Mouse (Mus musculus): ENCODE data around the gene Tex22. TPM values are rescaled to one million over a fixed set of nuclear protein-coding genes. Genes with fewer than 3 reads are reported as not detected.

Tex22 gene
- polyA plus RNA-seq (2014; fragmentation: Nextera tagmentation; extraction: Ambion mirVana), result 0.43 TPM in 1 of 2 replicates, not detected in the other

DNA sequence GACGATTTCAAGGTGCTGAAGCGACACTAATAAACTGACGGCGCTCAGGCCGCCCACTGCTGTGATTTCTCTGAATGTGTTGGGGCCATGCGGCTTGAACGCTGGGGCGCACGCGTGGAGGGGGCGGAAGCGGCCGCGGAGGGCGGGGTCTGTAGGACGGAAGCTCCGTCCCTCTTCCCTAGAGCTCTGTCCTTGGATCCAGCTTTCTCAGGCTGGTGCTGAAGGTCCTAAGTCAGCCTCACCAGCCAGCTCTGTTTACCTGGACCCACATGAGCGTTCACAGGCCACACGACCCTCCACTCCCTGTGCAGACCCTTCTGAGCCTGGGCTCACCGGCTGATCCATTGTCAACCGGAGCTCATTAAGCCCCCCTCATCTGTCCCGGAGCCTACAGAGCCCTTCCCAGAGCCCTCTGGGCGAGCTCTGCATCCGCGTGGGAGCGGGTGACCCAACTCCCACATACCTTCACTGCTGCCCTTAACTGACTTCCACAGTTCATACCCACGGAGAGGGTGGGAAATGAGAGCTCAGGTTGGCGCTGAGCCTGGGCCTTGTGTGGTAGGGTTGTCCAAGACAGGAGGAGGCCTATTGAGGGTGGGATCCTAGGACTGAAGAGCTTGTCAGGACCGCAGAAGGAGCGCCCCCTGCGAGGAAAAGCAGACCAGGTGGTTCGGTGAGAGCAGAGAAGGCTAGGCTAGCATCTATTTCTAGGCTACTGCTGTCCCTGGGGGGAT lies at the start of gene Tex22:
Gene Tex22 (plus strand): TSS at position 174 of the 734 bp plus-strand sequence.
- peak; percentile 91 for ATAC-seq (ENCODE audit: low FRiP score, low TSS enrichment)
- Histone ChIP-seq H3K27me3 (ENCODE audit: control insufficient read depth, insufficient read depth, low read length) (no peaks in the 10 kb centered on the region), H3K9me3 (ENCODE audit: control insufficient read depth, low read length) (no peaks in the 10 kb centered on the region), H3K9ac (replicated peaks; ENCODE audit: low read length) (peak within 1 kb of the TSS; percentile 69), H3K4me3 (replicated peaks; ENCODE audit: low read depth, low read length) (peak within 1 kb of the TSS; percentile 39), H3K36me3 (ENCODE audit: control insufficient read depth, insufficient read depth, low read length) (peaks cover 26% of the 10 kb centered on the region), H3K4me2 (ENCODE audit: low read length) (peak within 1 kb of the TSS; percentile 87), H3K27ac (replicated peaks; ENCODE audit: low read depth, low read length) (peak within 1 kb of the TSS; percentile 95), H3K4me1 (ENCODE audit: control insufficient read depth, insufficient read depth, low read length) (peaks cover 22% of the 10 kb centered on the region)
- peak; percentile 94 for DNase-seq
- 2% methylated on average over 32 of the region's 32 CpGs for WGBS

DNA sequence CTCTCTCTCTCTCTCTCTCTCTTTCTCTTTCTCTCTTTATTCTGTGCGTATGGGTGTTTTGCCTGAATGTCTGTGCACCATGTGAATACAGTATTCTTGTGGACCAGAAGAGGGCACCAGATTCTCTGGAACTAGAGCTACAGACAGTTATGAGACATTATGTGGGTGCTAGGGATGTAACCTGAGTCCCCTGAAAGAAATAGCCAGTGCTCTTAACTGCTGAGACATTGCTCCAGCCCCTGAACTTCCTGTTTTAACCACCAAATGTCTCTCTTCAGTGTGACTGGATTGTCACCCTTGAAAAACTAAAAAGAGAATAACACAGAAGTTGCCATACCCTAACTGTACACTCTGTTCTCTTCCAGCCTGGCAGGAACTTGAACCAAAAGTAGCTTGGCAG lies 47.7 kb upstream of the Tex22 start:
- ATAC-seq (ENCODE audit: low FRiP score, low TSS enrichment) (no peak), DNase-seq (no peak)
- peaks cover 11% of the 10 kb centered on the region for H3K36me3 ChIP-seq (ENCODE audit: control insufficient read depth, insufficient read depth, low read length)
- no peak overlapping the region for H3K4me2 ChIP-seq (ENCODE audit: low read length)
- 100% methylated on average over 1 of the region's 1 CpGs for WGBS
- H3K9me3 ChIP-seq (ENCODE audit: control insufficient read depth, low read length), result no peaks in the 10 kb centered on the region
- H3K4me1 ChIP-seq (ENCODE audit: control insufficient read depth, insufficient read depth, low read length), result peaks cover 15% of the 10 kb centered on the region
- no peak overlapping the region for H3K9ac ChIP-seq (replicated peaks; ENCODE audit: low read length)
- H3K27me3 ChIP-seq (ENCODE audit: control insufficient read depth, insufficient read depth, low read length), result no peaks in the 10 kb centered on the region
- no peak overlapping the region for H3K27ac ChIP-seq (replicated peaks; ENCODE audit: low read depth, low read length)
- H3K4me3 ChIP-seq (replicated peaks; ENCODE audit: low read depth, low read length), result no peak overlapping the region

DNA sequence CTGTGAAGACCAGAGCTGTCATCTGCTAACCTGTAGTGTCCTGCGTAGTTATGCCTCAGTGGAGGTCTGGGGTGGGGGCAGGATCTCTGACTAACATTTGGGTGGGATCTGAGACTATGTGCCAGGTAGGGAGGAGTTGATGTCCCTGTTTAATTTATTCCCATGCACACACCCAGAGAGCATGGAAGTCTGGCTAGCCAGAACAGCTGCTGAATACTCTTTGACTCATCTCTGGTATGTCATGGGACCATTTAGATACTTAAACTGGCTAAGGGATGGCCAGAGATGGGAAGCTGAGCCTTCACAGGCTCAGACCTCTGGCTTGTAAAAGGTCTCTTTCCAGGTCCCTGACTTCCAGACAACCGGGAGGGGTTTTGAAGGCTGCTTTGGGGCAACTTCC lies 46.8 kb upstream of the Tex22 start:
- H3K9me3 ChIP-seq (ENCODE audit: control insufficient read depth, low read length), result no peaks in the 10 kb centered on the region
- peaks cover 20% of the 10 kb centered on the region for H3K4me1 ChIP-seq (ENCODE audit: control insufficient read depth, insufficient read depth, low read length)
- 96% methylated on average over 2 of the region's 2 CpGs for WGBS
- no peak overlapping the region for H3K4me2 ChIP-seq (ENCODE audit: low read length)
- H3K27ac ChIP-seq (replicated peaks; ENCODE audit: low read depth, low read length), result peak overlapping the region; percentile 20; the same call in 1 of the 2 replicates
- H3K36me3 ChIP-seq (ENCODE audit: control insufficient read depth, insufficient read depth, low read length), result peaks cover 6% of the 10 kb centered on the region; the same call in 1 of the 2 replicates
- no peak for DNase-seq
- H3K4me3 ChIP-seq (replicated peaks; ENCODE audit: low read depth, low read length), result no peak overlapping the region
- no peaks in the 10 kb centered on the region for H3K27me3 ChIP-seq (ENCODE audit: control insufficient read depth, insufficient read depth, low read length)
- no peak overlapping the region for H3K9ac ChIP-seq (replicated peaks; ENCODE audit: low read length)
- ATAC-seq (ENCODE audit: low FRiP score, low TSS enrichment), result no peak

DNA sequence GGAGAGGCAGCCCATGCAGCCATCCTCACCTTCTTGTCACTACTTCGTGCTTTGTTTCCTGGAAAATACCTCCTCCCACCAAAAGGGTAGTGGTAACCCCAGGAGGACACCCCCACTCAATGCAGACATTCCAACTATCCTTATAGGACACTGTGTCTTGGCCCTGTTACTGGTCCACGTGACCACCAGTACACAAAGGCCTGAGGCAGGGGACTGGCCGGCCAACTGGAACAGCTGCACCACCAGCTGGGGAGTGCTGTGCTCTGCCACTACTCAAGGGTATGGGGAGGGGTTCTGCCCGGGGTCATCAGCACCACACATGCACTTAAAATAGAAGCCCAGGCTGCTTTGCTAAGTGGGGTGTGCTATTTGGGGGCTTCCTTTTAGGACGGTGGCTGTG lies 46.2 kb upstream of the Tex22 start:
- H3K4me2 ChIP-seq (ENCODE audit: low read length), result no peak overlapping the region
- H3K36me3 ChIP-seq (ENCODE audit: control insufficient read depth, insufficient read depth, low read length), result peaks cover 6% of the 10 kb centered on the region; the same call in 1 of the 2 replicates
- peaks cover 26% of the 10 kb centered on the region for H3K4me1 ChIP-seq (ENCODE audit: control insufficient read depth, insufficient read depth, low read length)
- no peaks in the 10 kb centered on the region for H3K9me3 ChIP-seq (ENCODE audit: control insufficient read depth, low read length)
- ATAC-seq (ENCODE audit: low FRiP score, low TSS enrichment) (peak; percentile 46; the same call in 1 of the 2 replicates), DNase-seq (peak; percentile 29)
- peak overlapping the region; percentile 21 for H3K27ac ChIP-seq (replicated peaks; ENCODE audit: low read depth, low read length)
- 37% methylated on average over 5 of the region's 5 CpGs for WGBS
- no peak overlapping the region for H3K9ac ChIP-seq (replicated peaks; ENCODE audit: low read length)
- H3K27me3 ChIP-seq (ENCODE audit: control insufficient read depth, insufficient read depth, low read length), result no peaks in the 10 kb centered on the region
- H3K4me3 ChIP-seq (replicated peaks; ENCODE audit: low read depth, low read length), result no peak overlapping the region

DNA sequence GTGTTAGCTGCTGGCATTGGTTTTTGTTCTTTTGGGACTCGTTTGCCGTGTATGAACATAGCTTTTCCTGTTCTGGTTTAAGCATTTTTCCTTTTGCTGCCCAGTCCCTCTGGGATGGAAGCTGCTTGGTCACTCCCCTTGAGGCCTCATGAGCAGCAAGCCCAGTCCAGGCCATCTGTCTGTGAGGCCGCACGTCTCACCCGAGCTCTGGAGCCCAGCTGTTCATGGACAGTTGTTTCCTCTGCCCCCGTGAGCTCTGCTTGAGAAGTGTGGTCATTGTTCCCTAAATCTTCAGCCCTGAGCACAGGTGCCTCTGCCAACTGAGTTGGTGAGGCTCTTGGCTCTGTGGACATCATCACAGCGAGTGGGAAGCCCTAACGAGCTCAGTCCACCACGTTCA lies 45.4 kb upstream of the Tex22 start:
- ATAC-seq (ENCODE audit: low FRiP score, low TSS enrichment) (no peak), DNase-seq (peak; percentile 3)
- Histone ChIP-seq H3K27me3 (ENCODE audit: control insufficient read depth, insufficient read depth, low read length) (no peaks in the 10 kb centered on the region), H3K4me3 (replicated peaks; ENCODE audit: low read depth, low read length) (no peak overlapping the region), H3K9ac (replicated peaks; ENCODE audit: low read length) (peak overlapping the region; percentile 34; the same call in 1 of the 2 replicates), H3K9me3 (ENCODE audit: control insufficient read depth, low read length) (no peaks in the 10 kb centered on the region), H3K4me2 (ENCODE audit: low read length) (no peak overlapping the region), H3K36me3 (ENCODE audit: control insufficient read depth, insufficient read depth, low read length) (0 out of 2 replicates have a peak, but pooled peaks cover 1% of the 10 kb centered on the region), H3K27ac (replicated peaks; ENCODE audit: low read depth, low read length) (peak overlapping the region; percentile 21), H3K4me1 (ENCODE audit: control insufficient read depth, insufficient read depth, low read length) (peaks cover 32% of the 10 kb centered on the region)
- WGBS, result 60% methylated on average over 9 of the region's 9 CpGs

DNA sequence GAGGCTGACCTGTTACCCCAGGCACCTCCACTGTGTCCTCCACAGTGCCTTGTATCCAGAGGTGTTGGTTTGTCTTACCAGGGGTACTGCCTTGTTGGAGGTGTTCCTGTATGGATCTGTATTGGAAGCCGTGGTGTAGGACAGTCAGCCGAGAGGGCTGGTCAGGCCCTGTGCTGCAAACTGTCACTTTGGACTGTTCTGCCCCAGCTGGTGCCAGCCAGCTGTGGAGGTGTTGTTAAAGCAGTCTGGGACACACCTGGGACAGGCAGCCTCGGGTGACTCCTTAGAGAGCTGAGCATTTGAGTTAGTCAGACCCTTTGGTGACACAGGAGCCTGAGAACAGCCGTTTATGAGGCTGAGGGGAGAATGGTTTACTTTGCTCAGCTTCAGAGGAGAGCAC lies 44.3 kb upstream of the Tex22 start:
- Histone ChIP-seq H3K4me1 (ENCODE audit: control insufficient read depth, insufficient read depth, low read length) (peaks cover 32% of the 10 kb centered on the region), H3K9ac (replicated peaks; ENCODE audit: low read length) (no peak overlapping the region), H3K4me2 (ENCODE audit: low read length) (no peak overlapping the region), H3K27ac (replicated peaks; ENCODE audit: low read depth, low read length) (no peak overlapping the region), H3K9me3 (ENCODE audit: control insufficient read depth, low read length) (no peaks in the 10 kb centered on the region), H3K27me3 (ENCODE audit: control insufficient read depth, insufficient read depth, low read length) (no peaks in the 10 kb centered on the region), H3K36me3 (ENCODE audit: control insufficient read depth, insufficient read depth, low read length) (no peaks in the 10 kb centered on the region), H3K4me3 (replicated peaks; ENCODE audit: low read depth, low read length) (no peak overlapping the region)
- whole genome bisulfite sequencing, result 86% methylated on average over 4 of the region's 4 CpGs
- ATAC-seq (ENCODE audit: low FRiP score, low TSS enrichment), result no peak
- DNase-seq, result no peak

DNA sequence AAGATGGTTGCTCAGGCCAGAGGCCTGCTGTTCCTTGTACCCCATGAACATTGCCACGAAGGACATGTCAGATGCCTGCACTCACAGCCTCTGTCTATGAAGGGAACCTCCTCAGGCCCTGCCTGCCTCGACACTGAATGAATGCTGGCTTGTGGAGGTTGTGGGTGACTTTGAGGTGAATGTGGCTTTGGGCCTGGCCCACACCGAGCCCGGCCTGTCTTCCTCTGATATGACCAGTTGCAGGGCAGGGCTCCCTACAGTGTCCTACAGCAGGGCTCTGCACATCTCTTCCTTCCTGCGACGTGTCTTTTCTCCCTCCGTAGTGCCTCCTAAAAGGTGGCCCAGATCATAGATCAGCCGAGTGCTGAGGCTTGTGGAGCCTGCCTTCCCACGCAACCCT lies 43.3 kb upstream of the Tex22 start:
- H3K9ac ChIP-seq (replicated peaks; ENCODE audit: low read length), result no peak overlapping the region
- H3K4me3 ChIP-seq (replicated peaks; ENCODE audit: low read depth, low read length), result no peak overlapping the region
- H3K4me2 ChIP-seq (ENCODE audit: low read length), result no peak overlapping the region
- H3K9me3 ChIP-seq (ENCODE audit: control insufficient read depth, low read length), result no peaks in the 10 kb centered on the region
- no peaks in the 10 kb centered on the region for H3K27me3 ChIP-seq (ENCODE audit: control insufficient read depth, insufficient read depth, low read length)
- no peaks in the 10 kb centered on the region for H3K36me3 ChIP-seq (ENCODE audit: control insufficient read depth, insufficient read depth, low read length)
- H3K4me1 ChIP-seq (ENCODE audit: control insufficient read depth, insufficient read depth, low read length), result peaks cover 32% of the 10 kb centered on the region
- H3K27ac ChIP-seq (replicated peaks; ENCODE audit: low read depth, low read length), result no peak overlapping the region
- DNase-seq, result no peak
- ATAC-seq (ENCODE audit: low FRiP score, low TSS enrichment), result no peak
- WGBS, result 90% methylated on average over 9 of the region's 9 CpGs

DNA sequence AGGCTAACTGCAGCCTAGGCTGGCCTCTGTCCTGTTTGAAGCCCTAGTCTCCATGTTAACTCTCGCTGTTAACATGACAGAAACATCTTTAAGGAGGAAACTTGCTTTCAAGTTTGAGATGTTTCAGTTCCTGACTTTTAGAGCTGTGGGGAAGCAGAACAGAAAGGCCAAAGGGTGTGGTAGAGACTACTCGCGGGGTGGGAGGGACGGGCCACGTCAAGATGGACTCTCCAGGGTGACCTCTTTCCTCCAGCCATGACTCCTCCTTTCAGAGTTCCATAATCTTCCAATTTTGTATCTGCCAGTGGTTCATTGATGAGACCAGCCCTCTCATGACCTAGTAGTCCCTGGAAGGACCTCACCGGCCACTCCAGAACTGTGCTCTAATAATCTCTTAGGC lies 42.9 kb upstream of the Tex22 start:
- H3K9ac ChIP-seq (replicated peaks; ENCODE audit: low read length), result no peak overlapping the region
- no peak for DNase-seq
- H3K27ac ChIP-seq (replicated peaks; ENCODE audit: low read depth, low read length), result no peak overlapping the region
- H3K9me3 ChIP-seq (ENCODE audit: control insufficient read depth, low read length), result no peaks in the 10 kb centered on the region
- 88% methylated on average over 6 of the region's 6 CpGs for WGBS
- H3K36me3 ChIP-seq (ENCODE audit: control insufficient read depth, insufficient read depth, low read length), result no peaks in the 10 kb centered on the region
- no peak for ATAC-seq (ENCODE audit: low FRiP score, low TSS enrichment)
- H3K4me3 ChIP-seq (replicated peaks; ENCODE audit: low read depth, low read length), result no peak overlapping the region
- peaks cover 32% of the 10 kb centered on the region for H3K4me1 ChIP-seq (ENCODE audit: control insufficient read depth, insufficient read depth, low read length)
- H3K27me3 ChIP-seq (ENCODE audit: control insufficient read depth, insufficient read depth, low read length), result no peaks in the 10 kb centered on the region
- no peak overlapping the region for H3K4me2 ChIP-seq (ENCODE audit: low read length)
